In genomic region chr11:6208158-6208557, GRCm38 (mm10) we compare ENCODE assay signal across 18 mouse cellular contexts. TPM values are rescaled to one million over a fixed set of nuclear protein-coding genes. Genes with fewer than 3 reads are reported as not detected.
A peak's percentile ranks its signal among the peaks of the same experiment; 100 is the strongest.
DNase-seq lines count a peak whose midpoint lies in the region; ATAC-seq and TF ChIP-seq lines count a peak whose summit lies in the region.
"Had no signal": no experiment of that assay in that cellular context is flagged by ENCODE, and none has a peak within 500 bp of the region (broad histone marks: within the 10 kb centered on the region; RNA-seq: fewer than 3 reads in every experiment).

No protein-coding gene starts in this region.

- no peak for TF ChIP-seq EP300 in lung, postnatal 0 days (IDR thresholded peaks at IDR 0.05)

- no peaks in the 10 kb centered on the region for H3K9me3 ChIP-seq in lung, embryonic 16.5 days (ENCODE audit: control insufficient read depth, low read length)
- no peaks in the 10 kb centered on the region for H3K9me3 ChIP-seq in lung, postnatal 0 days (ENCODE audit: low read length)

- TF ChIP-seq CTCF in lung, postnatal 0 days (IDR thresholded peaks at IDR 0.05): no peak

- no peak overlapping the region for H3K4me3 ChIP-seq in lung, embryonic 16.5 days (ENCODE audit: low read length)
- H3K4me3 ChIP-seq in lung, postnatal 0 days (ENCODE audit: low read depth, low read length): no peak overlapping the region

- WGBS in lung, embryonic 16.5 days: 59% methylated on average over 1 of the region's 1 CpGs
- 52% methylated on average over 1 of the region's 1 CpGs for WGBS in lung, postnatal 0 days

- ATAC-seq in lung, embryonic 16.5 days (ENCODE audit: low read depth): peak; percentile 62
- peak; percentile 19; the same call in 1 of the 2 replicates for ATAC-seq in lung, postnatal 0 days
- ATAC-seq: activated CD4-positive, CD25-positive, alpha-beta regulatory T cell, adult 4 months; CD4-positive, CD25-positive, alpha-beta regulatory T cell, adult 4 months; Patski had no signal

- no peaks in the 10 kb centered on the region for H3K36me3 ChIP-seq in lung, embryonic 16.5 days (ENCODE audit: control insufficient read depth, insufficient read depth, low read length)
- H3K36me3 ChIP-seq in lung, postnatal 0 days (ENCODE audit: insufficient read depth, low read length): no peaks in the 10 kb centered on the region
- H3K36me3 ChIP-seq: G1E had no signal

- no peak overlapping the region for H3K4me2 ChIP-seq in lung, embryonic 16.5 days (ENCODE audit: low read depth, low read length)
- H3K4me2 ChIP-seq in lung, postnatal 0 days (replicated peaks; ENCODE audit: low read depth, low read length): no peak overlapping the region

- no peak overlapping the region for H3K9ac ChIP-seq in lung, embryonic 16.5 days (ENCODE audit: low read length)
- no peak overlapping the region for H3K9ac ChIP-seq in lung, postnatal 0 days (replicated peaks; ENCODE audit: low read depth)

- no peak overlapping the region for H3K27ac ChIP-seq in lung, embryonic 16.5 days (ENCODE audit: low read length)
- no peak overlapping the region for H3K27ac ChIP-seq in lung, postnatal 0 days (ENCODE audit: low read length)

- H3K27me3 ChIP-seq in lung, embryonic 16.5 days (ENCODE audit: control insufficient read depth, insufficient read depth, low read depth, low read length): no peaks in the 10 kb centered on the region
- H3K27me3 ChIP-seq in lung, postnatal 0 days (replicated peaks; ENCODE audit: insufficient read depth, low read length): no peaks in the 10 kb centered on the region

- no peaks in the 10 kb centered on the region for H3K4me1 ChIP-seq in lung, embryonic 16.5 days (replicated peaks; ENCODE audit: control insufficient read depth, insufficient read depth, low read length)
- H3K4me1 ChIP-seq in lung, postnatal 0 days (ENCODE audit: insufficient read depth, low read depth, low read length): no peaks in the 10 kb centered on the region

- DNase-seq in lung, postnatal 4 days: no peak
- DNase-seq in lung, postnatal 0 days (ENCODE audit: low spot score): peak; percentile 51
- no peak for DNase-seq in lung, postnatal 10 days
- DNase-seq: adrenal gland, adult 2 months; adrenal gland, adult 8-10 months; adrenal gland, postnatal 10 days; adrenal gland, postnatal 14 days; adrenal gland, postnatal 25 days; adrenal gland, postnatal 36 days; B cell, adult 2 months; cerebellum, adult 11 months; cerebellum, adult 11-12 months; cerebellum, adult 18-20 months had no signal

RNA-seq across cellular contexts. Expression of gene Nudcd3, which starts 7.9 kb away (rescaled TPM):
- 36.0 and 37.0 TPM in 2 replicates for polyA plus RNA-seq in lung, embryonic 16.5 days (2015; fragmentation: Nextera tagmentation; extraction: Ambion mirVana)
- 26.8 TPM in 2 replicates for polyA plus RNA-seq in lung, postnatal 0 days (2015; fragmentation: Nextera tagmentation; extraction: Ambion mirVana)

RNA-seq across cellular contexts. Expression of gene A730071L15Rik, which starts 8.3 kb away (rescaled TPM):
- polyA plus RNA-seq in lung, embryonic 16.5 days (2015; fragmentation: Nextera tagmentation; extraction: Ambion mirVana): 0.30 and 0.33 TPM in 2 replicates
- 0.39 and 0.50 TPM in 2 replicates for polyA plus RNA-seq in lung, postnatal 0 days (2015; fragmentation: Nextera tagmentation; extraction: Ambion mirVana)
- polyA plus RNA-seq: activated CD4-positive, CD25-positive, alpha-beta regulatory T cell, adult 4 months; adrenal gland, adult 2 months; G1E had no signal

RNA-seq across cellular contexts. Expression of gene Npc1l1, which starts 21.8 kb away (rescaled TPM):
- 0.06 TPM in 1 of 2 replicates, not detected in the other for polyA plus RNA-seq in lung, embryonic 16.5 days (2015; fragmentation: Nextera tagmentation; extraction: Ambion mirVana)
- not detected in 2 replicates for polyA plus RNA-seq in lung, postnatal 0 days (2015; fragmentation: Nextera tagmentation; extraction: Ambion mirVana)
- polyA plus RNA-seq: activated CD4-positive, CD25-positive, alpha-beta regulatory T cell, adult 4 months; G1E had no signal

RNA-seq across cellular contexts. Expression of gene Ddx56, which starts 59.4 kb away (rescaled TPM):
- polyA plus RNA-seq in lung, embryonic 16.5 days (2015; fragmentation: Nextera tagmentation; extraction: Ambion mirVana): 79.0 and 80.8 TPM in 2 replicates
- 38.2 and 41.9 TPM in 2 replicates for polyA plus RNA-seq in lung, postnatal 0 days (2015; fragmentation: Nextera tagmentation; extraction: Ambion mirVana)
